Mouse (Mus musculus) right cerebral cortex, postnatal 25 days (tissue): ENCODE measurements around the gene Hint3.
"Not testable (repeated sequence)": the region's sequence is repeated elsewhere in the genome, so short reads cannot be mapped to it uniquely, and the experiment has no call there.

Experiments
- DNase-seq: peaks from one replicate; pipeline ENCODE4 v3.0.0; 2022

Gene Hint3

GRCm38 (mm10) chr10:30629513-30629912 is at the start of gene Hint3:
Gene Hint3 (minus strand): TSS chr10:30629632.
- DNase-seq: no peak

GRCm38 (mm10) chr10:30678051-30678450 is 48.6 kb upstream of the Hint3 start:
- DNase-seq: no peak

DNA sequence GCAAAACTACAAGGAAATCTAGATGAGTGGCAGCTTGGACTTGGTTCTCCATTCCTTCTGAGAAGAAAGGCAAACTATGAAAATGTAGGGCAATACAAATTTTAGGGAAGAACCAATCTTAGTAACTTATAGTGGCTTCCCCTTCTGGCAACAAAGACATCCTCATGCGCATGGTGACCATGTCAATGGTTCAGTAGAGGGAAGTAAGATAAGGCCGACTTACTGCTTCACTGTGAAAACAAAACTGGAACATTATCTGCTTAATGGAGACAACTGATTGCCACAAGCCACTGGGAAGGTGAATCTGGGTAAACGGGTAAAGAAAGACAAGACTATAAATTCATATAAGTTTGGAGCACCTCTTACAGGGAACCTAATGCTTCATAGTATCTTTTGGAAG is 45.4 kb upstream of the Hint3 start:
- no peak for DNase-seq

- DNase-seq: no peak
These were observed 37.1 kb upstream of the Hint3 start for GRCm38 (mm10) chr10:30666580-30666979.

DNA sequence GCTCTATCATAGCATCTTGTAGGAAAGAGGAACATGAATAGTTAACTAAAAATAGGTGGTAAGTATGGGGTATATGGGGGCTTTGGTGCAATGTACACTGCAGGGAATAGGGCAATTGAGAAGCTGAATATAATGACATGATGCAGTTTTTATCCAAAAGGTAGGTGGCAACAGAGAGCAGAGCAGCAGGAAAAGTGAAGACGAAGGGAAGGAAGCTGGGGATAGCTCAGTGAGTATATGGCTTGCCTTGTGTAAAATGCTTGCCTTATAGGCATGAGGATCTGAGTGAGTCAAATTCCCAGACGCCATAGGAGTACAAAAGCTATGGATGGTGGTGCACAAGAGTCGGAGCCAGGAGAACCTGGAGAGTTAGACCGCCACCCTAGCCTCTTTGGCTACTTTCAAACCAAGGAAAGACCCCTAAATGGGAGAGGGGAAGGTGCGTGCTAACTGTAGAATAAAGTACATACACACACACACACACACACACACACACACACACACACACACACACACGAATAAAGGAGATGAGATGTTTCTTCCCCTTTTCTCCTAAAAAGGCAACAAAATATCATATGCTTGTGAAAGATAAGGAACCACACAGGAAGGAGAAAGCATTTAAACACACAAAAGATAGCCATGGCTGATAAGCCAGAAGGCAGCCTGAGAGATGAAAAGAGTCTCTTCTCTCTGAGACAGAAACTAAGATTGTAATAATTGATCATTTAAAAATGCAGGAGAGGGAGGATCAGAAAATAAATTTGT is 31.3 kb upstream of the Hint3 start:
- DNase-seq: no peak

DNA sequence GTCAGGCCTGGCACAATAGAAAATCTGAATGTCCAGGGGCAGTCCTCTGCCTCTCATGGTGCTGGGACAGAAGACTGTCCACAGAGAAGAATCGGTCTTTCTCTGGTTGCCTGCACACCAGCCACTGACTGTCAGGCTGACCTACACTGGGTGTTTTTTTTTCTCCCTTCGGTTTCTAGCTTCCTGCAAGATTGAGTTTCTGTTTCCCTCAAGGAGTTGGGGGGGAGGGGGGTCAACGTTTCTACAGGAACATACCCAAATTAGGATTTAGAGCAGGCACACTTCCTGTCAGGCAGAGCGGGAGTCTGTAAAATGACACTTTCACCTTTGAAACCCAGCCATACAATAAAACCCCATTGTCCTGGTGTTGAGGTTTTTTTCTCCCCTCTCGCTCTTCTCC is 26.2 kb upstream of the Hint3 start:
- no peak for DNase-seq

- DNase-seq: no peak
These were observed 18.2 kb upstream of the Hint3 start for GRCm38 (mm10) chr10:30647681-30648080.

DNA sequence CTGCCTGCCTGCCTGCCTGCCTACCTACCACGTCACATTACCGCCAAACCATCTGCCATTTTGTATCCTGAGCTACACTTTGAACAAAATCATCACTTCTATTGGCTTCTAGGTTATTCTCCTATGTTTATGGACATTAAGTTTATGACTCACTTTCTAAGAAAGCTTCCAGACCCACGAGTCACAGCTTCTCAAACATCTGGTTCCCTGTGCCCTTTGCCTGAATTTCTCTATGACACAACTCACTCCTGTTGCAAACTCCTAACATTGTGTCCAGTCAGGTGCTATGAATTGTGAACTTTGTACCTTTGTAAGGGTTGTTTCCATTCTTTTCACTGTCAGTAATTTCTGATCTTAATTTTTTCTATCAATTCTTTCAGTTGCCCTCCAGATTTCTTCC is 8.8 kb upstream of the Hint3 start:
- DNase-seq: no peak

GRCm38 (mm10) chr10:30636474-30637154 is 7.2 kb upstream of the Hint3 start:
- not testable (repeated sequence) for DNase-seq

- no peak for DNase-seq
These were observed 3.3 kb upstream of the Hint3 start for GRCm38 (mm10) chr10:30632718-30633117.

- no peak for DNase-seq
These were observed 545 bp upstream of the Hint3 start for GRCm38 (mm10) chr10:30629977-30630376.

GRCm38 (mm10) chr10:30628444-30628843 is 988 bp downstream of the Hint3 start:
- DNase-seq: not testable (repeated sequence)

GRCm38 (mm10) chr10:30627548-30627947 is 1.9 kb downstream of the Hint3 start:
- DNase-seq: no peak

DNA sequence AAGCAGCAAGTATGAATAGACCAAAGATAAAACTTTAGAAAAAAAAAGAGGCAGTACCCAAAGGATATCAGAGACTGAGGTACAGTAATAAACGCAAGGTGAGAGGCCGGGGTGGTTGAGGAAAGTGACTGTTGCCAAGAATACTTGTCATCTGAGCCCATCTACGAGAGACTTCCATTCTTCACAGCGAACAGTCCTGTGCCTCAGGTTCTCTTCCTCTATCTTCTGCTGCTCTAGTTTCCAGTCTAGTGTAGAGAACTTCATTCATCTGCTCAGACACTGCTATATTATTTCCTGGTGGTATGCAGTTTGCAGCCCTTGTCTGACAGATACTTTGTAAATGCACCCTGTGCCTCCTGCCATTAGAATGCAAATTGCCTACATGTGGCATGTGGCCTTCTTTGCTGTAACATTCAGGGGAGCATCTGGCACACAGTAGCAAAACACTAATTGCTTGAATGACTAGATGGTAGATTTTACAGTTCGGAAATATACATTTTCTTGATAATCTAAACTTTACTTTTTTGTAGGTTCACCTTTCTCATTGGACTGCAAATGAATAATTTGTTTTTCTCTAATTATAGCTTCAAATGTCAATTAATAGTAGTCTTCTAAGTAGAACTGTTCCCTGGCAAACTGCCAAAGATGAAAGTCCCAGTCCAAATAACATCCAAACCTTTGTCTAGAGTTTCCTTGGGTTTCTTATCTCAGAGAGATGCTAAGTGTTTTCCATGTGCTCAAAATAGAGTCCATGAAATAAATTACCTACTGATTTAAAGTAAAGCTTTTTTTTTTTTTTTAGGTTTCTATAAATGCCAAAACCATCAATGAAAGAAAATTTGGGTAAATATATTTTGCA is 5.0 kb downstream of the Hint3 start:
- no peak for DNase-seq

GRCm38 (mm10) chr10:30622928-30623327 is 6.5 kb downstream of the Hint3 start:
- no peak for DNase-seq

- no peak for DNase-seq
These were observed 10.6 kb downstream of the Hint3 start for GRCm38 (mm10) chr10:30618918-30619210.

DNA sequence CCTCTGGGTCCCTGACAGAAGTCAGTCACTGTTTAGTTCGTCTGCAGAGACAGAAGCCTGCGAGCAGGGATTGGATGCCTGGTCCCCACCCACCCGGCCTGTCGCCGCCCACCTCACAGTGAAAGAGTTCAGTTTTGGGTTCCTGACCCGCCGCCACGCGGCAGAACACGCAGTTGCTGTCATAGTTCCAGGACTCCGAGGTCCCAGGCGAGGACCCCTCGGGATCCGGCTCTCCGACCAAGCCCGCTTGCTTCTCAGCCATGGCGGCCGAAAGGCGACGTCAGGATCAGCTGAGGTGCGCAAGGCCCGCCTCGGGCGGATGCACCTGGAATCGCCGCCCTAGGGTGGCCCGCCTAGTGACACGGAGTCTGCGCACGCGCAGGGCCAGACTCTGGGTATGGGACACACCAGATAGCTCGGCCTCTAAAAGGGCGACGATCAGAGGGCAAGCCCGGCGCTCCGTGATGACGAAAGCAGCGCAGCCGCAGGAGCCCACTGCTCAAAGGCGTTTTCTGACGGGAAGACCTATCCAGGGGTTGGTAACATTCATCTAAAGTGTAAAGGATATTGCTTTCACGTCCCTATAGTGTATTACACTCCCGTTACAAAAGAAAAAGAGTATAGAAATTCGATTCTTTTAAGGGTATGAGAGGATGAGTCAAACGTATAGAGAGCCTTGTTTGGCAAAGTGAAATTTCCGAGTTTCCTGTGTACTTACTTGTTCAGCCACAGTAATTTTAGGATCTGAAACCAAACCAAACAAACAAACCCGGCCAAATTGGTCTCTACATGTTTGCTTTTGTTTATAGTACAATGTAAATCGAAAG is 11.1 kb downstream of the Hint3 start:
- DNase-seq: peak; percentile 99

- no peak for DNase-seq
These were observed 16.4 kb downstream of the Hint3 start for GRCm38 (mm10) chr10:30613039-30613438.

- DNase-seq: no peak
These were observed 19.8 kb downstream of the Hint3 start for GRCm38 (mm10) chr10:30609614-30610013.

- no peak for DNase-seq
These were observed 21.3 kb downstream of the Hint3 start for GRCm38 (mm10) chr10:30608109-30608508.

- peak; percentile 90 for DNase-seq
These were observed 28.9 kb downstream of the Hint3 start, which contains the start of gene Trmt11 for GRCm38 (mm10) chr10:30600542-30600966. Gene Trmt11 (minus strand): TSS chr10:30600749.

- DNase-seq: no peak
These were observed 29.3 kb downstream of the Hint3 start for GRCm38 (mm10) chr10:30600094-30600534.

GRCm38 (mm10) chr10:30587037-30587436 is 42.4 kb downstream of the Hint3 start:
- DNase-seq: no peak
